Mouse (Mus musculus) lung, postnatal 0 days (tissue): ENCODE measurements around the gene Gm614.
A peak's percentile ranks its signal among the peaks of the same experiment; 100 is the strongest.

Experiments
- CTCF ChIP-seq: IDR thresholded peaks from 2 replicates; pipeline ENCODE4 v1.5.1; 2016; ENCODE audit warnings: antibody characterized with exemption, mild to moderate bottlenecking
- EP300 ChIP-seq: IDR thresholded peaks from 2 replicates; pipeline ENCODE4 v1.6.1; 2016; ENCODE audit warnings: antibody characterized with exemption, mild to moderate bottlenecking, control low read depth

GRCm38 (mm10) chrX:101285534-101285933 lies 21.7 kb upstream of the Gm614 start:
- TF ChIP-seq CTCF (peak; percentile 83), EP300 (no peak)
